Mouse (Mus musculus) liver, adult 2 months (tissue): ENCODE data around the gene Mfsd12. TPM values are rescaled to one million over a fixed set of nuclear protein-coding genes. Genes with fewer than 3 reads are reported as not detected.
A peak's percentile ranks its signal among the peaks of the same experiment; 100 is the strongest.

Source experiments
- DNase-seq: peaks from one replicate; pipeline ENCODE4 v3.0.0-alpha.2; 2011; ENCODE audit warnings: low read depth, low spot score; ENCODE audit errors: extremely low read depth
- H3K27ac ChIP-seq: fragments of 200-500 bp; replicated peaks from 2 replicates; pipeline ENCODE4 v1.5.1; 2012; ENCODE audit warnings: low read depth, mild to moderate bottlenecking, control low read depth, inconsistent platforms, low read length; ENCODE audit not compliant: insufficient read depth
- H3K27me3 ChIP-seq: fragments of 200-500 bp; 2 replicates; pipeline ENCODE4 v1.6.1; 2012; ENCODE audit warnings: mild to moderate bottlenecking, moderate library complexity, low read length, inconsistent platforms; ENCODE audit not compliant: control insufficient read depth, insufficient read depth
- H3K36me3 ChIP-seq: fragments of 200-500 bp; 2 replicates; pipeline ENCODE4 v1.6.1; 2012; ENCODE audit warnings: low read length, inconsistent platforms; ENCODE audit not compliant: control insufficient read depth, insufficient read depth
- H3K4me1 ChIP-seq: fragments of 200-500 bp; 2 replicates; pipeline ENCODE4 v1.6.1; 2011; ENCODE audit warnings: low read length; ENCODE audit not compliant: control insufficient read depth, insufficient read depth
- H3K4me3 ChIP-seq: fragments of 200-500 bp; 2 replicates; pipeline ENCODE4 v1.5.1; 2011; ENCODE audit warnings: low read depth, mild to moderate bottlenecking, control low read depth, low read length, moderate library complexity; ENCODE audit not compliant: insufficient read depth
- H3K79me2 ChIP-seq: fragments of 200-500 bp; 2 replicates; pipeline ENCODE4 v1.6.1; 2012; ENCODE audit warnings: inconsistent platforms, mild to moderate bottlenecking, low read length, moderate library complexity; ENCODE audit not compliant: control insufficient read depth, insufficient read depth
- H3K9ac ChIP-seq: fragments of 200-500 bp; 2 replicates; pipeline ENCODE4 v1.6.1; 2012; ENCODE audit warnings: low read depth, mild to moderate bottlenecking, control low read depth, inconsistent platforms, low read length
- CTCF ChIP-seq: fragments of 200-500 bp; IDR thresholded peaks from 2 replicates; pipeline ENCODE4 v1.5.1; 2011; ENCODE audit warnings: low read depth, low read length, control low read depth
- POLR2A ChIP-seq: fragments of 200-500 bp; IDR thresholded peaks from 2 replicates; pipeline ENCODE4 v1.6.1; 2011; ENCODE audit warnings: low read length, control low read depth; ENCODE audit not compliant: insufficient read depth; ENCODE audit errors: extremely low read depth
- WGBS: fragments of 180-500 bp; shearing (Covaris S2); methylation state at CpG from one replicate; pipeline ENCODE4 v1.1.7; 2018; 5-methylcytosine and 5-hydroxymethylcytosine counted together
- polyA plus RNA-seq: library from polyadenylated mRNA; depleted of rRNA; stranded (reverse); fragments of >200 nt; gene quantifications from 2 replicates; pipeline ENCODE4 v1.2.3, GENCODE M21; 2012; rRNA removed
- total RNA-seq: library from RNA; depleted of rRNA; stranded (reverse); fragments of >200 nt; gene quantifications from 2 replicates; pipeline ENCODE4 v1.2.3, GENCODE M21; 2014; rRNA removed

Mfsd12 gene
- total and polyA plus RNA-seq, 2 experiments = 5.3 to 12.8 TPM

GRCm38 (mm10) chr10:81412586-81413309 lies 55.5 kb downstream of the Mfsd12 start:
- DNase-seq = no peak
- TF ChIP-seq CTCF (no peak), POLR2A (no peak)
- peak overlapping the region; percentile 7; the same call in 1 of the 2 replicates for H3K4me3 ChIP-seq
- peaks cover 2% of the 10 kb centered on the region; the same call in 1 of the 2 replicates for H3K36me3 ChIP-seq
- peaks cover 29% of the 10 kb centered on the region; the same call in 1 of the 2 replicates for H3K79me2 ChIP-seq
- peak overlapping the region; percentile 89 for H3K27ac ChIP-seq
- peaks cover 77% of the 10 kb centered on the region for H3K4me1 ChIP-seq
- peak overlapping the region; percentile 55 for H3K9ac ChIP-seq
- WGBS = 59% methylated on average over 16 of the region's 16 CpGs
- H3K27me3 ChIP-seq = no peaks in the 10 kb centered on the region

DNA sequence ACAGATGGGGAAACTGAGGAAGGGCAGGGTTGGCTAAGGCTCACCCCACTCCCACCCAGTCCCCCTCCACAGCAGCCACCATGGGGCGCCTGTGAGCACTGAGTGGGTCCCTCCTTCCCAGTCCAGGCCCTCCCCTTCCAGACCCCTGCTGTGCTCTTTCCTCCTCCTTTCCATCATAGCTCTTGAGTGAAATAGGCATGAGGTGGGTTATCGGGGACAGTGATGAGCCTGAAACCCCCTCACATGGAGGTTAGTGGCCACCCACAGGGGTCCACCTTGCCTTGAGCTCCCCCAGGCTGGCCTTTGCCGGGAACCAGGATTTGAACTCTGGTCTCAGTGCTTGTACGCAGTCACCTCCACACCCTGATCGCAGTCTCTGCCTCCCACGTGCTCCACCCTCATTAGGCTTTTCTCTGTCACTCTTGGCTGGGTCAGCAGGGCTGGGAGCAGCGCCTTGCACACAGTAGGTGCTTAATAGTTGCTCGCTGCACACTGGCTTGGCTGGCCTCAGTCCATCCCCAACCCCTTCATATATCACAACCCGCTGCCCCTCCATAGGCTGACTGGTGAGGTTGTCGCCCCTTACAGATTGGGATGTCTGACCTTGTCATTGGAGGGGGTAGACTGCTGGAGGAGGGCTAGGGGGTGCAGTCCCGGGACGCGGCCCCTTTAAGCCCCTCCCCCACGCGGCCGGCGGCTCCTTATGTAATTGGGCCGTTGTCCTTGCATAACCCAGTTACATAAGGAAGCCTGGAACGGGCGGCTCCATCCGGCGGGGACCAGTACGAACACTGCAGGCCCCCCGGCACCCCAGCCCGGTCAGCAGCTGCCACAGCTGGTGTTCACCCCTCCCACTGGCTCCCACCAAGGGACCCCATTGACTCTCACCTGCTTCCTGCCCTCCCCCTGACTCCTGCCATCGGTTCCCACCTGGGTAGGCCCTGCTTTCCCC lies 56.3 kb downstream of the Mfsd12 start:
- Histone ChIP-seq H3K4me3 (peak overlapping the region; percentile 59), H3K36me3 (no peaks in the 10 kb centered on the region), H3K4me1 (peaks cover 79% of the 10 kb centered on the region), H3K9ac (peak overlapping the region; percentile 86), H3K27ac (peak overlapping the region; percentile 89), H3K79me2 (peaks cover 29% of the 10 kb centered on the region; the same call in 1 of the 2 replicates), H3K27me3 (no peaks in the 10 kb centered on the region)
- TF ChIP-seq CTCF = no peak
- TF ChIP-seq POLR2A = no peak
- WGBS = 14% methylated on average over 26 of the region's 26 CpGs
- DNase-seq = peak; percentile 49

- H3K9ac ChIP-seq = peak overlapping the region; percentile 86
- peaks cover 38% of the 10 kb centered on the region; the same call in 1 of the 2 replicates for H3K79me2 ChIP-seq
- TF ChIP-seq POLR2A (no peak), CTCF (no peak)
- H3K4me3 ChIP-seq = no peak overlapping the region
- no peaks in the 10 kb centered on the region for H3K27me3 ChIP-seq
- H3K36me3 ChIP-seq = no peaks in the 10 kb centered on the region
- peak overlapping the region; percentile 89 for H3K27ac ChIP-seq
- H3K4me1 ChIP-seq = peaks cover 82% of the 10 kb centered on the region
- no peak for DNase-seq
Observed at GRCm38 (mm10) chr10:81414682-81415081, 57.4 kb downstream of the Mfsd12 start.

- peaks cover 40% of the 10 kb centered on the region for H3K79me2 ChIP-seq
- DNase-seq = no peak
- peak overlapping the region; percentile 32 for H3K9ac ChIP-seq
- H3K27ac ChIP-seq = peak overlapping the region; percentile 89
- H3K27me3 ChIP-seq = no peaks in the 10 kb centered on the region
- TF ChIP-seq POLR2A = no peak
- no peak for TF ChIP-seq CTCF
- no peaks in the 10 kb centered on the region for H3K36me3 ChIP-seq
- WGBS = 61% methylated on average over 5 of the region's 5 CpGs
- peaks cover 83% of the 10 kb centered on the region for H3K4me1 ChIP-seq
- no peak overlapping the region for H3K4me3 ChIP-seq
Observed at GRCm38 (mm10) chr10:81415146-81415545, 57.9 kb downstream of the Mfsd12 start.

Other genes starting within 250 kb of the Mfsd12 start
Only the 30 nearest of the 33 such genes appear.
- 8.9 and 10.1 TPM in 2 replicates for gene Pias4, start 189.6 kb upstream of the Mfsd12 start, total RNA-seq
- gene Pias4, start 189.6 kb upstream of the Mfsd12 start, polyA plus RNA-seq = 17.8 and 22.7 TPM in 2 replicates
- 812 and 946 TPM in 2 replicates for gene Eef2, start 180.9 kb upstream of the Mfsd12 start, total RNA-seq
- 1,151 and 1,204 TPM in 2 replicates for gene Eef2, start 180.9 kb upstream of the Mfsd12 start, polyA plus RNA-seq
- 14.1 and 16.0 TPM in 2 replicates for gene Dapk3, start 174.5 kb upstream of the Mfsd12 start, total RNA-seq
- 42.5 and 44.2 TPM in 2 replicates for gene Dapk3, start 174.5 kb upstream of the Mfsd12 start, polyA plus RNA-seq
- gene 4930442H23Rik, start 173.6 kb upstream of the Mfsd12 start, total RNA-seq = not detected in 2 replicates
- gene 4930442H23Rik, start 173.6 kb upstream of the Mfsd12 start, polyA plus RNA-seq = not detected in 2 replicates
- gene Nmrk2, start 155.4 kb upstream of the Mfsd12 start, total RNA-seq = 0.09 TPM in 1 of 2 replicates, not detected in the other
- gene Nmrk2, start 155.4 kb upstream of the Mfsd12 start, polyA plus RNA-seq = not detected in 2 replicates
- gene Atcay, start 126.7 kb upstream of the Mfsd12 start, total RNA-seq = 0.07 TPM in 1 of 2 replicates, not detected in the other
- not detected in 2 replicates for gene Atcay, start 126.7 kb upstream of the Mfsd12 start, polyA plus RNA-seq
- 0.27 and 0.74 TPM in 2 replicates for gene Zfr2, start 124.3 kb upstream of the Mfsd12 start, total RNA-seq
- 0.15 and 1.6 TPM in 2 replicates for gene Zfr2, start 124.3 kb upstream of the Mfsd12 start, polyA plus RNA-seq
- 0.60 and 0.65 TPM in 2 replicates for gene Matk, start 104.6 kb upstream of the Mfsd12 start, total RNA-seq
- gene Matk, start 104.6 kb upstream of the Mfsd12 start, polyA plus RNA-seq = 0.27 and 0.43 TPM in 2 replicates
- 52.1 and 65.9 TPM in 2 replicates for gene Mrpl54, start 90.6 kb upstream of the Mfsd12 start, total RNA-seq
- gene Mrpl54, start 90.6 kb upstream of the Mfsd12 start, polyA plus RNA-seq = 66.6 and 85.9 TPM in 2 replicates
- gene Apba3, start 90.5 kb upstream of the Mfsd12 start, total RNA-seq = 30.5 and 44.1 TPM in 2 replicates
- 132 and 143 TPM in 2 replicates for gene Apba3, start 90.5 kb upstream of the Mfsd12 start, polyA plus RNA-seq
- gene Tjp3, start 65.9 kb upstream of the Mfsd12 start, total RNA-seq = 7.6 and 7.7 TPM in 2 replicates
- gene Tjp3, start 65.9 kb upstream of the Mfsd12 start, polyA plus RNA-seq = 24.2 and 32.0 TPM in 2 replicates
- 7.4 and 10.0 TPM in 2 replicates for gene Pip5k1c, start 64.5 kb upstream of the Mfsd12 start, total RNA-seq
- gene Pip5k1c, start 64.5 kb upstream of the Mfsd12 start, polyA plus RNA-seq = 25.8 and 30.1 TPM in 2 replicates
- gene Cactin, start 36.4 kb upstream of the Mfsd12 start, total RNA-seq = 5.0 and 5.7 TPM in 2 replicates
- gene Cactin, start 36.4 kb upstream of the Mfsd12 start, polyA plus RNA-seq = 12.8 and 14.1 TPM in 2 replicates
- 0.37 and 0.81 TPM in 2 replicates for gene Tbxa2r, start 28.8 kb upstream of the Mfsd12 start, total RNA-seq
- 3.8 and 4.0 TPM in 2 replicates for gene Tbxa2r, start 28.8 kb upstream of the Mfsd12 start, polyA plus RNA-seq
- gene Gipc3, start 14.2 kb upstream of the Mfsd12 start, total RNA-seq = under 0.01 and 0.27 TPM in 2 replicates
- gene Gipc3, start 14.2 kb upstream of the Mfsd12 start, polyA plus RNA-seq = 0.51 and 0.57 TPM in 2 replicates
- gene Hmg20b, start 7.0 kb upstream of the Mfsd12 start, total RNA-seq = 9.9 and 10.8 TPM in 2 replicates
- 48.1 and 54.0 TPM in 2 replicates for gene Hmg20b, start 7.0 kb upstream of the Mfsd12 start, polyA plus RNA-seq
- gene 4930404N11Rik, start 8.3 kb downstream of the Mfsd12 start, total RNA-seq = 0.47 TPM in 1 of 2 replicates, not detected in the other
- 0.12 and 0.37 TPM in 2 replicates for gene 4930404N11Rik, start 8.3 kb downstream of the Mfsd12 start, polyA plus RNA-seq
- 6.2 and 8.1 TPM in 2 replicates for gene Fzr1, start 21.0 kb downstream of the Mfsd12 start, total RNA-seq
- 20.9 and 29.9 TPM in 2 replicates for gene Fzr1, start 21.0 kb downstream of the Mfsd12 start, polyA plus RNA-seq
- 39.7 and 53.8 TPM in 2 replicates for gene Dohh, start 26.9 kb downstream of the Mfsd12 start, total RNA-seq
- gene Dohh, start 26.9 kb downstream of the Mfsd12 start, polyA plus RNA-seq = 42.6 and 49.7 TPM in 2 replicates
- 2.4 TPM in 1 of 2 replicates, not detected in the other for gene Gm48551, start 27.0 kb downstream of the Mfsd12 start, total RNA-seq
- 0.32 and 0.44 TPM in 2 replicates for gene Gm48551, start 27.0 kb downstream of the Mfsd12 start, polyA plus RNA-seq
- gene Gm48552, start 31.5 kb downstream of the Mfsd12 start, total RNA-seq = 0.40 TPM in 1 of 2 replicates, not detected in the other
- gene Gm48552, start 31.5 kb downstream of the Mfsd12 start, polyA plus RNA-seq = 0.26 and 1.4 TPM in 2 replicates
- 1.3 and 1.5 TPM in 2 replicates for gene Smim24, start 35.6 kb downstream of the Mfsd12 start, total RNA-seq
- gene Smim24, start 35.6 kb downstream of the Mfsd12 start, polyA plus RNA-seq = 2.3 and 4.1 TPM in 2 replicates
- 7.4 and 16.4 TPM in 2 replicates for gene Nfic, start 98.1 kb downstream of the Mfsd12 start, total RNA-seq
- gene Nfic, start 98.1 kb downstream of the Mfsd12 start, polyA plus RNA-seq = 32.8 and 56.4 TPM in 2 replicates
- not detected in 2 replicates for gene Celf5, start 125.2 kb downstream of the Mfsd12 start, total RNA-seq
- gene Celf5, start 125.2 kb downstream of the Mfsd12 start, polyA plus RNA-seq = not detected in 2 replicates
- gene Ncln, start 138.9 kb downstream of the Mfsd12 start, total RNA-seq = 31.6 and 48.6 TPM in 2 replicates
- gene Ncln, start 138.9 kb downstream of the Mfsd12 start, polyA plus RNA-seq = 138 and 159 TPM in 2 replicates
- gene S1pr4, start 142.6 kb downstream of the Mfsd12 start, total RNA-seq = 0.28 and 0.40 TPM in 2 replicates
- 1.2 and 1.5 TPM in 2 replicates for gene S1pr4, start 142.6 kb downstream of the Mfsd12 start, polyA plus RNA-seq
- gene Gna15, start 166.7 kb downstream of the Mfsd12 start, total RNA-seq = 0.94 and 1.1 TPM in 2 replicates
- gene Gna15, start 166.7 kb downstream of the Mfsd12 start, polyA plus RNA-seq = 0.31 and 0.64 TPM in 2 replicates
- gene Gna11, start 187.7 kb downstream of the Mfsd12 start, total RNA-seq = 20.7 and 27.3 TPM in 2 replicates
- 61.6 and 64.2 TPM in 2 replicates for gene Gna11, start 187.7 kb downstream of the Mfsd12 start, polyA plus RNA-seq
- 200 and 263 TPM in 2 replicates for gene Aes, start 202.0 kb downstream of the Mfsd12 start, total RNA-seq
- gene Aes, start 202.0 kb downstream of the Mfsd12 start, polyA plus RNA-seq = 1,785 and 2,016 TPM in 2 replicates
- gene Tle2, start 217.1 kb downstream of the Mfsd12 start, total RNA-seq = 3.0 and 7.2 TPM in 2 replicates
- 35.4 and 56.0 TPM in 2 replicates for gene Tle2, start 217.1 kb downstream of the Mfsd12 start, polyA plus RNA-seq